Mouse (Mus musculus): ENCODE results near the gene H2-K1. TPM values are rescaled to one million over a fixed set of nuclear protein-coding genes. Genes with fewer than 3 reads are reported as not detected.
A peak's percentile ranks its signal among the peaks of the same experiment; 100 is the strongest.

Gene H2-K1
- total RNA-seq, 1 experiment = 69.5 TPM

GRCm38 (mm10) chr17:34028501-34029149 lies 28.5 kb upstream of the H2-K1 start:
- Histone ChIP-seq H3K4me1 (ENCODE audit: control insufficient read depth in 2 of 2, insufficient read depth in 2 of 2, low read length in 2 of 2, poor library complexity in 1 of 2) (peaks cover 7 to 31% of the 10 kb centered on the region in 2 experiments), H3K9me3 (ENCODE audit: control insufficient read depth, insufficient read depth, low read depth, low read length) (no peaks in the 10 kb centered on the region), H3K9ac (ENCODE audit: insufficient read depth, low read depth, low read length, poor library complexity, severe bottlenecking) (no peak overlapping the region), H3K27ac (ENCODE audit: insufficient read depth, low read depth, low read length, poor library complexity, severe bottlenecking) (no peak overlapping the region), H3K36me3 (ENCODE audit: control insufficient read depth, insufficient read depth, low read length, poor library complexity, severe bottlenecking) (peaks cover 26% of the 10 kb centered on the region), H3K4me3 (ENCODE audit: insufficient read depth in 1 of 2, low read depth in 1 of 2, low read length in 2 of 2, poor library complexity in 1 of 2, severe bottlenecking in 1 of 2) (no peak overlapping the region)
- in situ Hi-C loops (cut with MboI; ENCODE audit: low sequenced_read_pairs in 2 of 2, unreplicated experiment in 2 of 2) = no loop called here
- DNase-seq (ENCODE audit: low read depth, low spot score) = no peak
- no peak for TF ChIP-seq MAFK (IDR thresholded peaks at IDR 0.05; ENCODE audit: insufficient read depth, low read depth, low read length)
- TF ChIP-seq ZNF384 (IDR thresholded peaks at IDR 0.05; ENCODE audit: low read depth, low read length) = no peak
- TF ChIP-seq HCFC1 (IDR thresholded peaks at IDR 0.05; ENCODE audit: borderline replicate concordance, insufficient read depth, low read length) = no peak
- TF ChIP-seq ZC3H11A (IDR thresholded peaks at IDR 0.05; ENCODE audit: borderline replicate concordance, low read depth, low read length) = no peak
- no peak for TF ChIP-seq CHD2 (IDR thresholded peaks at IDR 0.05; ENCODE audit: low read depth, low read length)

- in situ Hi-C loops (cut with MboI; ENCODE audit: low sequenced_read_pairs in 2 of 2, unreplicated experiment in 2 of 2) = no loop called here
- peak; percentile 95 for DNase-seq (ENCODE audit: low read depth, low spot score)
- H3K9ac ChIP-seq (ENCODE audit: insufficient read depth, low read depth, low read length, poor library complexity, severe bottlenecking) = peak within 1 kb of the TSS; percentile 65
- H3K36me3 ChIP-seq (ENCODE audit: control insufficient read depth, insufficient read depth, low read length, poor library complexity, severe bottlenecking) = peaks cover 26% of the 10 kb centered on the region
- H3K27ac ChIP-seq (ENCODE audit: insufficient read depth, low read depth, low read length, poor library complexity, severe bottlenecking) = no peak within 1 kb of the TSS
- H3K9me3 ChIP-seq (ENCODE audit: control insufficient read depth, insufficient read depth, low read depth, low read length) = no peaks in the 10 kb centered on the region
- 0 out of 2 replicates have a peak, but pooled peaks have one; percentile 11 for TF ChIP-seq HCFC1 (IDR thresholded peaks at IDR 0.05; ENCODE audit: borderline replicate concordance, insufficient read depth, low read length)
- TF ChIP-seq CHD2 (IDR thresholded peaks at IDR 0.05; ENCODE audit: low read depth, low read length) = no peak
- peak within 1 kb of the TSS; percentile 78 to 90 for H3K4me3 ChIP-seq (ENCODE audit: insufficient read depth in 1 of 2, low read depth in 1 of 2, low read length in 2 of 2, poor library complexity in 1 of 2, severe bottlenecking in 1 of 2)
- H3K4me1 ChIP-seq (ENCODE audit: control insufficient read depth in 2 of 2, insufficient read depth in 2 of 2, low read length in 2 of 2, poor library complexity in 1 of 2) = peaks cover 7 to 35% of the 10 kb centered on the region in 2 experiments
Measured at GRCm38 (mm10) chr17:34027656-34028223, 27.6 kb upstream of the H2-K1 start, which contains the start of gene H2-Ke6. Gene H2-Ke6, minus strand, starts transcription at chr17:34028060.

- in situ Hi-C loops (cut with MboI; ENCODE audit: low sequenced_read_pairs in 2 of 2, unreplicated experiment in 2 of 2) = no loop called here
- Histone ChIP-seq H3K27ac (ENCODE audit: insufficient read depth, low read depth, low read length, poor library complexity, severe bottlenecking) (no peak overlapping the region), H3K4me1 (ENCODE audit: control insufficient read depth in 2 of 2, insufficient read depth in 2 of 2, low read length in 2 of 2, poor library complexity in 1 of 2) (peaks cover 7 to 35% of the 10 kb centered on the region in 2 experiments), H3K9ac (ENCODE audit: insufficient read depth, low read depth, low read length, poor library complexity, severe bottlenecking) (peak overlapping the region; percentile 65), H3K4me3 (ENCODE audit: insufficient read depth in 1 of 2, low read depth in 1 of 2, low read length in 2 of 2, poor library complexity in 1 of 2, severe bottlenecking in 1 of 2) (peak overlapping the region; percentile 78 to 90), H3K36me3 (ENCODE audit: control insufficient read depth, insufficient read depth, low read length, poor library complexity, severe bottlenecking) (peaks cover 26% of the 10 kb centered on the region), H3K9me3 (ENCODE audit: control insufficient read depth, insufficient read depth, low read depth, low read length) (no peaks in the 10 kb centered on the region)
- TF ChIP-seq CHD2 (IDR thresholded peaks at IDR 0.05; ENCODE audit: low read depth, low read length) = no peak
- no peak for TF ChIP-seq ZC3H11A (IDR thresholded peaks at IDR 0.05; ENCODE audit: borderline replicate concordance, low read depth, low read length)
- no peak for TF ChIP-seq ZNF384 (IDR thresholded peaks at IDR 0.05; ENCODE audit: low read depth, low read length)
- no peak for TF ChIP-seq MAFK (IDR thresholded peaks at IDR 0.05; ENCODE audit: insufficient read depth, low read depth, low read length)
- TF ChIP-seq HCFC1 (IDR thresholded peaks at IDR 0.05; ENCODE audit: borderline replicate concordance, insufficient read depth, low read length) = no peak
- no peak for DNase-seq (ENCODE audit: low read depth, low spot score)
Measured at GRCm38 (mm10) chr17:34026917-34027655, 26.9 kb upstream of the H2-K1 start.

- H3K4me1 ChIP-seq (ENCODE audit: control insufficient read depth in 2 of 2, insufficient read depth in 2 of 2, low read length in 2 of 2, poor library complexity in 1 of 2) = peaks cover 7 to 39% of the 10 kb centered on the region in 2 experiments
- H3K4me3 ChIP-seq (ENCODE audit: insufficient read depth in 1 of 2, low read depth in 1 of 2, low read length in 2 of 2, poor library complexity in 1 of 2, severe bottlenecking in 1 of 2) = no peak overlapping the region
- no peak overlapping the region for H3K9ac ChIP-seq (ENCODE audit: insufficient read depth, low read depth, low read length, poor library complexity, severe bottlenecking)
- DNase-seq (ENCODE audit: low read depth, low spot score) = no peak
- TF ChIP-seq HCFC1 (IDR thresholded peaks at IDR 0.05; ENCODE audit: borderline replicate concordance, insufficient read depth, low read length) (no peak), MAFK (IDR thresholded peaks at IDR 0.05; ENCODE audit: insufficient read depth, low read depth, low read length) (no peak), ZNF384 (IDR thresholded peaks at IDR 0.05; ENCODE audit: low read depth, low read length) (no peak), ZC3H11A (IDR thresholded peaks at IDR 0.05; ENCODE audit: borderline replicate concordance, low read depth, low read length) (no peak), CHD2 (IDR thresholded peaks at IDR 0.05; ENCODE audit: low read depth, low read length) (no peak)
- in situ Hi-C loops (cut with MboI; ENCODE audit: low sequenced_read_pairs in 2 of 2, unreplicated experiment in 2 of 2) = no loop called here
- no peaks in the 10 kb centered on the region for H3K9me3 ChIP-seq (ENCODE audit: control insufficient read depth, insufficient read depth, low read depth, low read length)
- peaks cover 30% of the 10 kb centered on the region for H3K36me3 ChIP-seq (ENCODE audit: control insufficient read depth, insufficient read depth, low read length, poor library complexity, severe bottlenecking)
- no peak overlapping the region for H3K27ac ChIP-seq (ENCODE audit: insufficient read depth, low read depth, low read length, poor library complexity, severe bottlenecking)
Measured at GRCm38 (mm10) chr17:34026221-34026620, 26.1 kb upstream of the H2-K1 start.

Data from ES-E14 (cell line).